Mouse (Mus musculus): ENCODE results near the gene Blmh. TPM values are rescaled to one million over a fixed set of nuclear protein-coding genes. Genes with fewer than 3 reads are reported as not detected.
A peak's percentile ranks its signal among the peaks of the same experiment; 100 is the strongest.
"Not testable (repeated sequence)": the region's sequence is repeated elsewhere in the genome, so short reads cannot be mapped to it uniquely, and the experiment has no call there.

The Blmh gene
- polyA plus RNA-seq, 1 experiment from 2014 or later: 119 TPM

GRCm38 (mm10) chr11:76911325-76912054 is 13.1 kb upstream of the Blmh start:
- no peak overlapping the region for H3K4me3 ChIP-seq (ENCODE audit: low read length)
- no peaks in the 10 kb centered on the region for H3K9me3 ChIP-seq (ENCODE audit: control insufficient read depth, low read length)
- H3K9ac ChIP-seq (ENCODE audit: low read depth, low read length): 0 out of 2 replicates have a peak overlapping the region, but pooled peaks have one; percentile 10
- H3K4me1 ChIP-seq (ENCODE audit: control insufficient read depth, insufficient read depth, low read length): peaks cover 8% of the 10 kb centered on the region; the same call in 1 of the 2 replicates
- no peaks in the 10 kb centered on the region for H3K36me3 ChIP-seq (ENCODE audit: control insufficient read depth, insufficient read depth, low read length)
- H3K27ac ChIP-seq (ENCODE audit: low read length): no peak overlapping the region
- ATAC-seq: no peak
- no peak overlapping the region for H3K4me2 ChIP-seq (ENCODE audit: low read depth, low read length)
- 56% methylated on average over 3 of the region's 3 CpGs for WGBS
- no peaks in the 10 kb centered on the region for H3K27me3 ChIP-seq (replicated peaks; ENCODE audit: control insufficient read depth, insufficient read depth, low read length)

DNA sequence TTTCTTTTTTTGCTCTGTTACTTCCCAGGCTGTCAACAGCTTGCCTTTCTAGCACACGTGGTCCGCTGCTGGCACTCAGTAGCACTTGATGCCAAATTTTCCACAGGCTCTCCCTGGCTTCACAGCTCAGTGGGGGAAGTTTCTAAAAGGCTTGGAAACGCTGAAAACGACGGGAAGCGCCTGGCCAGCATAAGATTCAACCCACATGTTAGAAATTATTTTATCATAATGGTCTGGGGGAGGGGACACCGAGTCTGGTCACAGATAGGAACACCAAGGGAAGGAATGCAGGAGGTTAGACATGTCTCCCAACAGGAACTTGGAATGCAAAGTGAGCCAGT is 12.6 kb upstream of the Blmh start:
- Histone ChIP-seq H3K9ac (ENCODE audit: low read depth, low read length) (no peak overlapping the region), H3K4me2 (ENCODE audit: low read depth, low read length) (no peak overlapping the region), H3K9me3 (ENCODE audit: control insufficient read depth, low read length) (no peaks in the 10 kb centered on the region), H3K27ac (ENCODE audit: low read length) (no peak overlapping the region), H3K4me3 (ENCODE audit: low read length) (no peak overlapping the region), H3K4me1 (ENCODE audit: control insufficient read depth, insufficient read depth, low read length) (peaks cover 12% of the 10 kb centered on the region), H3K27me3 (replicated peaks; ENCODE audit: control insufficient read depth, insufficient read depth, low read length) (no peaks in the 10 kb centered on the region), H3K36me3 (ENCODE audit: control insufficient read depth, insufficient read depth, low read length) (no peaks in the 10 kb centered on the region)
- no peak for ATAC-seq
- 47% methylated on average over 7 of the region's 7 CpGs for WGBS

- Histone ChIP-seq H3K36me3 (ENCODE audit: control insufficient read depth, insufficient read depth, low read length) (no peaks in the 10 kb centered on the region), H3K9ac (ENCODE audit: low read depth, low read length) (no peak overlapping the region), H3K4me1 (ENCODE audit: control insufficient read depth, insufficient read depth, low read length) (peaks cover 14% of the 10 kb centered on the region), H3K27me3 (replicated peaks; ENCODE audit: control insufficient read depth, insufficient read depth, low read length) (no peaks in the 10 kb centered on the region), H3K27ac (ENCODE audit: low read length) (no peak overlapping the region), H3K4me2 (ENCODE audit: low read depth, low read length) (no peak overlapping the region), H3K9me3 (ENCODE audit: control insufficient read depth, low read length) (no peaks in the 10 kb centered on the region), H3K4me3 (ENCODE audit: low read length) (no peak overlapping the region)
- 39% methylated on average over 7 of the region's 7 CpGs for WGBS
- ATAC-seq: no peak
Measured at GRCm38 (mm10) chr11:76914366-76914765, 10.2 kb upstream of the Blmh start.

DNA sequence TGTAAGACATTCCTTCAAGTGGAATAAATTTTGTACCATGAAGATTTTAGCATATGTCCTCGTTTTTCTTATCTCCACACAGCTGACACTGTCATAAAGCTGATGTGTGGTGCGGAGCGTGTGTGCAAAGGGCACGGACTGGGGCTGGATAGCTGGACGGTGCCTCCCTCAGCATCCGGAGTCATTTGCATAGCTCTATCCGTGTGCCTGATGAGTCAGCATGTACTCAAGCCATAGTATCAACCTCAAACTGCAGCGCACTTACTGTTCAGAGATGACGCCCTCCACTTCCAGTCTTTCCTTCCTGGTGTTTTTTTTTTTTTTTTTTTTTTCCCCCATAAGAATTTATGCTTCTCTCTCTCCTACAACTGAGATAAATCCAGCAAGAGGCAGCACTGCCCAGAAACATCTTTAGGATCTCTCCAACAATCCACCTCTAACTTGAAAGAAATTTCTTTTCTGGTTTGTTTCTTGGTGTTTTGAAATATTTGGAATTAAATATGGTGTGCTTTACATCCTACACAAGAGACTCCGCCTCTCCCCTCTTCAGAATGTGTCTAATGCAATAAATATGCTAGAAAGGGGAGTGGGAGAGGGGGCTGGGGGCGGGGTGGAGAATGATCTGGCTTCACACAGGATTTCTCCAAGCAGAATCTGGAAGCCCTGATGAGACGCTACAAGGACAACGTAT is 7.9 kb upstream of the Blmh start:
- H3K4me3 ChIP-seq (ENCODE audit: low read length): no peak overlapping the region
- peak; percentile 95 for ATAC-seq
- no peaks in the 10 kb centered on the region for H3K36me3 ChIP-seq (ENCODE audit: control insufficient read depth, insufficient read depth, low read length)
- H3K4me2 ChIP-seq (ENCODE audit: low read depth, low read length): peak overlapping the region; percentile 28; the same call in 1 of the 2 replicates
- no peak overlapping the region for H3K9ac ChIP-seq (ENCODE audit: low read depth, low read length)
- H3K27ac ChIP-seq (ENCODE audit: low read length): peak overlapping the region; percentile 42
- H3K4me1 ChIP-seq (ENCODE audit: control insufficient read depth, insufficient read depth, low read length): peaks cover 11% of the 10 kb centered on the region
- WGBS: 21% methylated on average over 13 of the region's 13 CpGs
- H3K27me3 ChIP-seq (replicated peaks; ENCODE audit: control insufficient read depth, insufficient read depth, low read length): no peaks in the 10 kb centered on the region
- H3K9me3 ChIP-seq (ENCODE audit: control insufficient read depth, low read length): no peaks in the 10 kb centered on the region

DNA sequence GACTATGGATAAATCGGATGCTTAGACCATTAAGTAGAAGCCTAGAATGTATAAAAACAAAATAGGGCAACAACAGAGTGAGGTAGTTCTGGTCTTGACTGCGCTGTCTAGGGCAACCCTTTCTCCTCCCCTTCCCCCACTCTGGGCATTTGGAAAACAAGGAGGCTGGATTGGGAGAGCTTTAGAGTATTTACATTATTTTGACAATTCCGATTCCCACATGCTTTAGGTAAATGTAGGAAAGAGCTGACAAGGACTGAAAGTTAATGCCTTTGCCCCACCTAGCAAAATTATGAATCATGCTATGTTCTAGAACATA is 7.4 kb upstream of the Blmh start:
- Histone ChIP-seq H3K4me3 (ENCODE audit: low read length) (no peak overlapping the region), H3K27ac (ENCODE audit: low read length) (peak overlapping the region; percentile 42), H3K4me2 (ENCODE audit: low read depth, low read length) (peak overlapping the region; percentile 28; the same call in 1 of the 2 replicates), H3K27me3 (replicated peaks; ENCODE audit: control insufficient read depth, insufficient read depth, low read length) (no peaks in the 10 kb centered on the region), H3K9me3 (ENCODE audit: control insufficient read depth, low read length) (no peaks in the 10 kb centered on the region), H3K36me3 (ENCODE audit: control insufficient read depth, insufficient read depth, low read length) (no peaks in the 10 kb centered on the region), H3K4me1 (ENCODE audit: control insufficient read depth, insufficient read depth, low read length) (peaks cover 9% of the 10 kb centered on the region), H3K9ac (ENCODE audit: low read depth, low read length) (no peak overlapping the region)
- peak; percentile 32; the same call in 1 of the 2 replicates for ATAC-seq
- WGBS: 39% methylated on average over 3 of the region's 3 CpGs

DNA sequence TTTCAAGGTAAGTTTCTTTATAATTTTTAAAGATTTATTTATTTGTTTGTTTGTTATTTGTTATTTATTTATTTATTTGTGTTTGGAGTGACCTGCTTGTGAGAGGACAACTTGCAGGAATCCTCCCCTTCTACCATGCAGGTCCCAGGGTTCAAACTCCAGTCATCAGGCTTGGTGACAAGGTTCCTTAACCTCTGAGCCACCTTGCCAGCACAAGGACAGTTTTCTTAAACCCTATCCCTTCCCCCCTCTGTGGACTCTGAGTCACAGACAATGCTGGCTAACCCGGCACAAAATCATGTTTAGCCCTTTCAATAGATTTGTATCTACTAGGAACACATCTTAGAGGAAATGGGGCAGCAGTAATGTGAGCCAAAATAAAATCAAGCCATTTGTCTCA is 4.0 kb upstream of the Blmh start:
- H3K9ac ChIP-seq (ENCODE audit: low read depth, low read length): no peak overlapping the region
- H3K36me3 ChIP-seq (ENCODE audit: control insufficient read depth, insufficient read depth, low read length): no peaks in the 10 kb centered on the region
- H3K9me3 ChIP-seq (ENCODE audit: control insufficient read depth, low read length): no peaks in the 10 kb centered on the region
- no peaks in the 10 kb centered on the region for H3K27me3 ChIP-seq (replicated peaks; ENCODE audit: control insufficient read depth, insufficient read depth, low read length)
- no peak for ATAC-seq
- H3K27ac ChIP-seq (ENCODE audit: low read length): no peak overlapping the region
- H3K4me1 ChIP-seq (ENCODE audit: control insufficient read depth, insufficient read depth, low read length): peaks cover 15% of the 10 kb centered on the region
- no peak overlapping the region for H3K4me2 ChIP-seq (ENCODE audit: low read depth, low read length)
- H3K4me3 ChIP-seq (ENCODE audit: low read length): no peak overlapping the region
- 62% methylated on average over 1 of the region's 1 CpGs for WGBS

DNA sequence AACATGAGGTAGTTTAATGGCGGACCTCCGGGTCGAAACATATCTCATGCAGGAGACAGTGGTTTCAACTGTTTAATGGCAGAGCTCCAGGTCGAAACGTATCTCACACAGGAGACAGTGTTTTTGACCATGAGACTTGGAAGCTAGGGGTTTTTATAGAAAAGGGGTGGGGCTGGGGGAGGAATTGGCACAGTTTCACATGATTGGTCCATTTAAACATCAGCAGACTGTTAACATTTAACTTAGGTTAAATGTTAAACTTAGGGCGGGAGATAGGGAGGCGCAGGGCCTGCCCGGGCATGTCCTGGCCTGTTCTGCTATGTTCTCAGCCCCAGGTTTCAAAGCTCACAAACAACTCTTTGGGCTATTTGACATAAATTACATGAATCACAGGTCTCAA is 4.0 kb downstream of the Blmh start:
- H3K4me3 ChIP-seq (ENCODE audit: low read length); H3K4me1 ChIP-seq (ENCODE audit: control insufficient read depth, insufficient read depth, low read length); H3K36me3 ChIP-seq (ENCODE audit: control insufficient read depth, insufficient read depth, low read length); H3K27ac ChIP-seq (ENCODE audit: low read length); H3K9me3 ChIP-seq (ENCODE audit: control insufficient read depth, low read length); H3K4me2 ChIP-seq (ENCODE audit: low read depth, low read length); H3K9ac ChIP-seq (ENCODE audit: low read depth, low read length); ATAC-seq; H3K27me3 ChIP-seq (replicated peaks; ENCODE audit: control insufficient read depth, insufficient read depth, low read length): not testable (repeated sequence)
- WGBS: 89% methylated on average over 8 of the region's 8 CpGs

- WGBS: 61% methylated on average over 3 of the region's 3 CpGs
- no peak overlapping the region for H3K9ac ChIP-seq (ENCODE audit: low read depth, low read length)
- H3K4me1 ChIP-seq (ENCODE audit: control insufficient read depth, insufficient read depth, low read length): no peaks in the 10 kb centered on the region
- no peak overlapping the region for H3K4me2 ChIP-seq (ENCODE audit: low read depth, low read length)
- H3K36me3 ChIP-seq (ENCODE audit: control insufficient read depth, insufficient read depth, low read length): no peaks in the 10 kb centered on the region
- H3K27me3 ChIP-seq (replicated peaks; ENCODE audit: control insufficient read depth, insufficient read depth, low read length): no peaks in the 10 kb centered on the region
- no peaks in the 10 kb centered on the region for H3K9me3 ChIP-seq (ENCODE audit: control insufficient read depth, low read length)
- H3K27ac ChIP-seq (ENCODE audit: low read length): no peak overlapping the region
- H3K4me3 ChIP-seq (ENCODE audit: low read length): no peak overlapping the region
- no peak for ATAC-seq
Measured at GRCm38 (mm10) chr11:76933209-76933608, 8.6 kb downstream of the Blmh start.

DNA sequence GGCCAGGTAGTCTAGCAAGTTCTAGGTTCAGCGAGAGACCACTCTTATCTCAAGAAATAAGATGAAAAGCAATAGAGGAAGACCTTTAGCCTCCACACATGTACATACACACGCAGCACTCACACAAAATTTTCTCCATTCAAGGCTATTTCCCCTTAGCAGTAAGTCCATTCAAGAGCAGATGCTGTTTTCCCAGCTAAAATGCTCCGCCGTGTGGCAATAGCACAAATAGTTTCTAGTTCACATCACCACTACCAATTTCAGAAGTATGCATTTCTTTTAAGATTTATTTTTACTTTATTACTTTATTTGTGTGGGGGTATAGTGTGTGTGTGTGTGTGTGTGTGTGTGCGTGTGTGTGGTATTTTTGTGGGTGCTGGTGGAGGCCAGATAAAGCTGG is 12.0 kb downstream of the Blmh start:
- Histone ChIP-seq H3K36me3 (ENCODE audit: control insufficient read depth, insufficient read depth, low read length) (no peaks in the 10 kb centered on the region), H3K4me2 (ENCODE audit: low read depth, low read length) (no peak overlapping the region), H3K27me3 (replicated peaks; ENCODE audit: control insufficient read depth, insufficient read depth, low read length) (no peaks in the 10 kb centered on the region), H3K9me3 (ENCODE audit: control insufficient read depth, low read length) (no peaks in the 10 kb centered on the region), H3K9ac (ENCODE audit: low read depth, low read length) (no peak overlapping the region), H3K4me3 (ENCODE audit: low read length) (no peak overlapping the region), H3K27ac (ENCODE audit: low read length) (no peak overlapping the region), H3K4me1 (ENCODE audit: control insufficient read depth, insufficient read depth, low read length) (no peaks in the 10 kb centered on the region)
- WGBS: 58% methylated on average over 5 of the region's 5 CpGs
- ATAC-seq: no peak

Measured in intestine, embryonic 16.5 days (tissue).